Mouse (Mus musculus) thymus, postnatal 36 days (tissue): ENCODE measurements around the gene Ttc6.
A peak's percentile ranks its signal among the peaks of the same experiment; 100 is the strongest.

Experiments
- DNase-seq, 2 experiments: peaks; one replicate each; pipeline ENCODE4 v3.0.0; 2022; ENCODE audit warnings: mixed read lengths in 2 of 2

Ttc6 gene

DNA sequence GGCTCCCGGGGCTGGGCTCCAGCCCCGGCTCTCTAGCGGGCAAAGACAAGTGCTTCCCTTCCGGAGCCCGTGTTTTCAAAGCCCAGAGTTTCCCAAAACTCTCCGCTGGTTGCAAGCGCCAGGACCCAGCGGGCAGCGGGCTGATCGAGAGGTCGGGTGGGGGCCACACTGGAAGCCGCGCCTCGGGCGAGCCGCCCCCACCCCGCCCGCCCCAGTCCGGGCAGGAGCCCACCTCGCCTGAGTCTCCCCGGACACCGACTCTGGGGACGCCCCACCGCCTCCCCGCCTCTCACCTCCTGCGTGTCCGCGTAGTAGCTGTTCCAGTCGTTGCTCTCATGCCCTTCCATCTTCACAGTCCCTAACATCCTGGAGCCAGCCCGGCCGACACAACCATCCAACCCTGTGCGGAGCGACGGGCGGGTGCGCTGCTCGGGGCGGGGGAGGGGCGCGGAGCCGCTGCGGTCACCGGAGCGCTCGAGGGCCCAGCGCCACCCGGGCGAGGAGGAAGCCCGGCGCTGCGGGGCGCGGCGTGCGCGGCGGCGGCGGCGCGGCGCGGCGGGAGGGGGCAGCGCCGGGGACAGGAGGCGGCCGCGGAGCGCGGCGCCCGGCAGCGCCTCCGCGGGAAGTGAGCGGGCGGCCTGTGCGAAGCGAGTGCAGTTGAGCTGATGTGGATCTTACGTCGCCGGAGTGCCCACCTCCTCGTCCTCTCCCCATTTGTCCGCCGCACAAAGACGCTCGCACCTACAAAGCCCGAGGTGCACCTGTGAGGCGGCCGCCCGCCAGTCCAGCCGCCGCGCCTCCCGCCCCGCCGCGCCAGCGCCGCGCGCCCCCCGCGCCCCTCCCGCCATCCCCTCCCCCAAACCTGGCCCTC, 18.3 kb upstream of the Ttc6 start:
- DNase-seq: no peak

DNA sequence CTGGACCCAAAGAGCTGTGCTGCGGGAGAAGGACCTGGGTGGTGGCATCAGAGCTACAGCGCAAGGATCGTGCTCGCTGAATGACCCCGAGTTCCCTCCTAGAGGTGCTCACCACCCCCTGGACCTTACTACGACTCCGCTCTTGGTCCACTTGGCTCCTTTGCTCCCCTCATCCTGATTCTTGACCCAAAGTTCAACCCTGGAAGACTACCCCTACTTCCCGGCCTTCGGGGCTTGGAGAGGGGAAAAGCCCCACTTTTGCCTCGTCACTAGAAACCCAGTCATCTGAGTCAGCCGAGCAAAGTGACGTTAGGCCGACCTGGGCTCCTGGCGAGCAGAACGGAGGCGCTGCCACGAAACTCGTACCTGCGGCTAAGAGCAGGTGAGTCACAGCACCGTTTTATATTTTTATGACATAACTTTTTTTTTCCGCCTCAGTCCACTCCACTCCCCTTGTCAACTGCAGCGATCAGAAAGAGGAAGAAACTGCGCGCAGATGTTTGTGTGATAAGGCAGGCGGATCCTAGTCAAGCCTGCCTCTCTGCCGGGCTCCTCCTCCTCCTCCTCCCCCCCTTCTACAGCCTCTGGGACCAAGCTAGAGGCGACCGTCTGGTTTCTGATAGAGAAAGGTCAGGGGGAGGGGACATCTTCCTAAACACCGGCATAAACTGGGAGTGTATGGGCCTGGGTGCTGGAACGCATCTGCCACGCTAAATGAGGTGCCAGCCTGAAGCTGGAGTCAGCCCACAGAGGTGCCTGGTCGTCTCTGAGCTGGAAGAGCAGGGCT, 17.3 kb upstream of the Ttc6 start, which contains the start of gene Foxa1:
Foxa1 (minus strand) TSS at position 502 of the 787 bp plus-strand sequence.
- DNase-seq: no peak

DNA sequence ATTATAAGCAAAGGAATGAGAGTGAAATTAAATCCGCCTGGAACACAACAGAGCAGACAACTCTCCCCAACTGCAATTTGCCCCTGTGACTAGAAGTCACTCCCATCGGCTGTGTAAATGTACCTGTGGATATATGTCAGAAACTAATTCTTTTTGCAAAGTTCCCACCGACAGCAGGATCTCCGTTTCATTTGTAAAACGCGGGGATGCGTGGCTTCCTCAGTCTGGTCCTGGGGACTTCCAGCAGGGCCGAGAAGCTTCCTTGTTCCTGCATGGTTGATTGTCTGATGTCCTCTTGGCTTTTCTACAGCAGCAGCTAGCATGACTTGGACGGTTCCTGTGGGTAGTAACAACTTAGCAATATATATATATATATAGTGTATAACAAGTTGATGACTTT, 16.0 kb upstream of the Ttc6 start:
- no peak for DNase-seq

DNA sequence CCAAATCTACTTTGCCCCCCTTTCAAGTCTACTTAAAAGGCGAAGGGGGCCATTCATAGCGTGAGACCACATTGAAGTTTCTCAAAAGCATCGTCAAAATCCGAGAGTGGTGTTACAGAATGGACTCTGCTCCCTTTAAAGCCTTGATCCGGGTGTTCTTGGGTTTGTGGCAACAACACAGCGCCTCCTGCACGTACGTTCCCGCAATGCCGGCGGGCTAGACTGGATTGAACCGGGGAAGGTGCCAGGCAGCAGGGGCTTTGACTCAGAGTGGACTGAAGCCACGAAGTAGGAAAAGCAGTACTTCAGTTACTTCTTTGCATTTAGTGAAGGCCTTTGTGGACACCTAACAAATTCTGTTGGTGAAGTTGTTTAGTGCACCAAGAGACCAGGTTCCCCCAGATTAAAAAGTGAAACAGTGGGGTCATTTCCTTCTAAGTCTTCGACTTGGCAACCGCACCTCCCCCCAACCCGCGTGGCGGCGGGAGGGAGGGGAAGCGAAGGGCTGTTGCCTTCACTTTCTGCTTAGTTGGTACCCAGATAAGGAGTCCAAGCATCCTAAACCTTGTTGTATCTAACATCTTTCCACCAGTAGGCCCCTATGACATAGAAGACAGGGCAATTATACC, 15.4 kb upstream of the Ttc6 start:
- DNase-seq: no peak

DNA sequence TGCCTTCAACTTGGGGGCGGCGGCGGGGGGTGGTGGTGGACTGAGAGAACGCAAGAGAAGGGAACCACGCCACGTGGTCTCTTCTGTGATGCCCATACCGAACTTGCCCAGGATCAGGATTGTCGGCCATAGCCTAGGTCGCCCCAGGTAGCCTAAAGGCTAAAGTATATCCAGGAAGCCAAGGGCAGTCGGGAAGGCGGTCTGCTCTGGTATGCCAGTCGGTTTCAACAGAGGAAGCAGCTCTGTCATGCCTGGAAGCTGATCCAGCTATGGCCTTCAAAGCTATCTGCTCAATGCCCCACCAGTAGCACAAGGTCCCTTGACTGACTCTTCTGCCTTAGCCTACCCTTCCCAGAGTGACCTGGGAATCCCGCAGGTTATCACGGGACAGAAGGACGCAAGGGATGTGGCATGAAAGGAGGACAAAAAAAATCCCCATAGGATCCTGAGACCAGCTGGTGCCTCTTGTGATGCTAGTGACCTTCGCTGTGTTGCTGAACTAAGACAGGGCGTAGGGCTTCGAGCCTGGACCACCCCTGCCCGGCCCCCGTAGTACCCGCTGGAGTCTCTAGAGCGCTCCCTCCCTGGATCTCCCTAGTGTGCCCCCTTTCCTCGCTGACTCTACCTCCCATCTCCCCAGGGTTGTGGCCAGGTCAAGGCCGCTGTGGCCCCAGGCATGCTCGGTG, 14.8 kb upstream of the Ttc6 start:
- DNase-seq: no peak

DNA sequence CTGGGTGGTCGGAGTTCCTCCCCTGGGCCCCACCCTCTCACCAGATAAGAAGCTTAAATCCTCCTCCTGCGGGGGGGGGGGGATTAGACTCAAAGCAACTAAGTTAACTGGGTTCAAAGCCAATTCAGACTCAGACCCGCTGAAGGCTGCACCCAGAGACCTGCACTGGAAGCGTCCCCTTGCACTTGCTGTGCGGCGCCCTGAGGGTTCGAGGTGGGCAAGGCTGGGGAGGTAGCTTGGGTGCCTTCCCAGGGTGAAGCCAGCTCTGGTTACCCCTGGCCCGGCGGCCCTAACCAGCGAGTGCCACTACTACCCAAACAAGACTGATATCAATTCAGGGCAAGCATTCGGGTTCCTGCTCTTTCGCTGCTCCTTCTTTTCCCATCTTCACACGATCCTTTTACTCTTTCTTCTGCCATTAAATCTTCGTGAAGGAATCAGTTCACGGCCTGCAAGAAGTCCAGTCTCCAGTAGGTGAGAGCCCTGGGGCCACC, 14.2 kb upstream of the Ttc6 start:
- DNase-seq: no peak

DNA sequence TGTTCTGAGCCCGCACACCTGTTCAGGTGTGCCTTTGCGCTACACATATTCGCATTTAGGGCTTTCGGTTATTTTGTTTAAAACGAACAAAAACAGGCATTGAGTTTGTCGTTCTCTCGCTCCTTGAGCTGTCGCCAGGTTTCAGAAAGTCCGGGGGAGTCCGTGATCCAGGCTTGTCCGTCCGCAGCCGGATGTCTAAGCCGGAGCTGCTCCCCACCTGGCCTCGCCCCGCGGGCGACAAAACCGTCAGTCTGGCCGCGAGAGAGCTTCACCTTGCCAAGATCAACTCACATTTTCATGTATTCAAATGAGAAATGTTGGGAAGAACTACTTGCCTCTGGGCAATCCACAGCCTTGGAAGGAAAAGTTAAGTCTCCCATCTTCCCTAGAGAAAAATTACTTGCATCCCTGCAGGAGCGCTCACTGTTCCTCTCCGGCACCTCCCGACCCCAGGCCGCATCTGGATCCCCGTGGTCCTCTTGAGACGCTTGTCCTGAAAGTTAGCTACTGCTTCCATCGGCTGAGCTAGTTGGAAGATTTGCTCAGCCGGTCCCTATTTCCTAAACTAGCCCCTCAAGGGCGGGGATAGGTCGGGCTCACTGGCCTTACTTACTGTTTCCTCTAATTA, 13.6 kb upstream of the Ttc6 start:
- DNase-seq: no peak

DNA sequence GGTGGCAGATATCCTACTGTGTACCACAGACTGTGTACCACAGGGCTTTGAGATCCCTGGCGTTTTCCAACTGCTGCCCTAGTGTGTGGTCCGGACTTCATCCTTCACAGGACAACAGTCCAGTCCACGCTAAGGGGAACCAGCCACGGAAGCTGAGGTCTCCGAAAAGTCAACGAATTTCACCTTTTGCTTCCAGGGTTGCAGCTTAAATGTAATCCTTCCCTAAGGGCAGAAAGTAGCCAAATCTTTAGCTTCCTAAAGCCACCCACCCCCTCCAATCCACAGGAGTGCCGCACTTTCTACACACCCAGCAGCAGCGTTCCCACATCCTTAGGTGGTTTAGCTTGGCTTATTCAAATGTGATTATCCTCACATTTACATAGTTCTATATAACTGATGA, 13.0 kb upstream of the Ttc6 start:
- no peak for DNase-seq

DNA sequence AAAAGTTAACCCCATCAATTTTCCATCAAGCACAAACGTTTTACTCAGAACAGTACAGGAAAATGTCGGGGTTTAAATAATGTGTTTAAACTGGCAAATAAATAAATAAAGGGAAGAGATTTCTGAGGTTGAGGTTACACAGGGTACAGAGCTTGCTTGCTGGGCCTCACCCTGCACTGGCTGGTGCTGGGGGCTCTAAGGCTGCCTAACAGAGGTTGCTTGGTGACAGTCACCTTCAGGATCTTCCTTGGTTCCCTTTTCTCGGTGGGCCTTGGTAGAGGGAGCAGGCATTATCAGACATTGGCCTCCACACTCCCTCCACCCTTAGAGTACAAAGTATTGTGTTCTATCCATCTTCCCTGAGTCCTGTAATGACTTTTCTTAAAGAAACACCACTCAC, 11.6 kb upstream of the Ttc6 start:
- no peak for DNase-seq

DNA sequence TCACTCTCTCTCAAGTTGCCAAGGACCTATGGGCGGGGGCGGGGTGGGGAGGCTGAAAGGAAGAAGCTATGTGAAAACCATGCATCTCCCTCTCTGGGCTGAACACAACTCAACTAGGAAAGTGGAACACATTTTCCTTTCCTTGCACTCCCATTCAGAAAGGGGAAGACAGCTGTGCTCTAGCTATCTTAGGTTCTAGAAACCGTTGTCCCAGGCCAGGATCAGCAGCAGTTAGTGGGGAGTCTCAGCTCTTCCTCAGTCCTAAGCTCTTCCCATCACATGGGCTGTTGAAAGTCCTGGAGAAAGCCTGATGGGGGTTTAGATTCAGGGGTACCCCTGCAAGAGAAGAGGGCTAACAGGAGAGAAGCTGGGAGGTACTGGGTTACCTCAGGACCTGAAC, 9.8 kb upstream of the Ttc6 start:
- DNase-seq: no peak

DNA sequence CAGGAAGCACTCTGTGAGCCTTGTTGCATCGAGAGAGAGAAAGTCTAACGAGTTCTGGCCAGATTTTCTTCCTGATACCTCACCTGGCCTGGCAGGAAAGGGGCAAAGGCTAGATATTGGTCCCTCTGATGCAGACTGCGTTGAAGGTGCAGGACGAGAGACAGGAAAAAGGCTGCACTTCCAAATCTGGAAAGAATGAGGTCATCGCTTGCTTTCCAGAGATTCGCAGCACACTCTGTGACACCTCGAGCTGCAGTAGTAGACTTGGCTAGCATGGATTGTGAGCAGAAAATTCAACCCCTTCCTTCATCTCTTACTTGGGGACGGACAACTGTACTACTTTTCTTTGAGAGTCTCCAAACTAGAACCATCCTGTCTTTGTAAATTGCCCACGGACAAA, 7.9 kb downstream of the Ttc6 start:
- no peak for DNase-seq

DNA sequence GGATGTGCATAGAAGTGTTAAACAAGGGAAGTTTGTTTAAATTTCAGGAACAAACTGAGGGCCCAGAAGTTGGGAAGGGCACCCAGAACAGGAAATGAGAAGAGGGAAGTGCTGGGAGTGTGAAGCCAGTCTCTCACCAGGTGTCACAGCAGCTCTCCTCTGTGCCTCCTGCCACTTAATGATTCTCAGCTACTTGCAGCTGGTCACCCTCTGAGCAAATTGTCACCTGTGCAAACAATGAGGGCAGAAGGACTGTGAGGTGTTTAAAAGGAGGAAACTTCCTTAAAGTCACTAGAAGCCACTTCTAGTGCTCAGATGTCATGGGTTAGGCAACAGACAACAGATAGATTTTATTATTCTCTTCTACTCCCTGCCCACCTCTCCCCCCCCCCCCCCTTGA, 8.5 kb downstream of the Ttc6 start:
- DNase-seq: no peak

DNA sequence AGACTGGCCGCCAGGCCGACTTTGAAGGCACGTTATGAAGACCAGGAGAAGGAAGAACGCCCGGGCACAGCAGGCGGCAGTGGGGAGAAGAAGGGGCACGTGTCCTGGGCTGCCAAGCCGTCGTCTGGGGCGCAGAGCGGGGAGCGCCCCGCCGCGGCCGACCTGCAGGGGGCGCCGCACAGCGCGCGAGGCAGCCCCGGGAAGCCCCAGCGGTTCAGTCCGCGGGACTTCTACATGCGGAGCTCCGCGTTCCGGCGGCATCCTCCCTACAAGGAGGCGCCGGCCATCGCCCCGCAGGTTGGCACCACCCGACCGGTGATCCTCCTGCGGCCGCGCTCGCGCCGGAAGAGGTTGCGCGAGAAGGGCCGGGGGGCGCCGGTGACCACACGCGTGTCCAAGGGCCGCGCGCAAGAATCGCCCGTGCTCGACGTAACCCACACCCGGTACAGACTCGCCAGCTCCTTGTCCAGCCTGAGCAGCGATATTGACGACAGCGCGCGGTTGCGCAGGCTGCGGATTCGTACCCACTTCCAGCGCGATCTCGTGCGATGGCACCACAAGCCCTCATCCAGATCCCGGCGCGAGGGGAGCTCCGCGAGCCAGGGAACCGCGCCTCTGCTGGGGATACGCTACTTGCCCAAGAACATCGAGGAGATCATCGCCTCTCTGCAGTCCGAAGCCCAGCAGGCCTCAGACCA, 12.2 kb downstream of the Ttc6 start:
- peak in 1 of 2 experiments; percentile 3 for DNase-seq

DNA sequence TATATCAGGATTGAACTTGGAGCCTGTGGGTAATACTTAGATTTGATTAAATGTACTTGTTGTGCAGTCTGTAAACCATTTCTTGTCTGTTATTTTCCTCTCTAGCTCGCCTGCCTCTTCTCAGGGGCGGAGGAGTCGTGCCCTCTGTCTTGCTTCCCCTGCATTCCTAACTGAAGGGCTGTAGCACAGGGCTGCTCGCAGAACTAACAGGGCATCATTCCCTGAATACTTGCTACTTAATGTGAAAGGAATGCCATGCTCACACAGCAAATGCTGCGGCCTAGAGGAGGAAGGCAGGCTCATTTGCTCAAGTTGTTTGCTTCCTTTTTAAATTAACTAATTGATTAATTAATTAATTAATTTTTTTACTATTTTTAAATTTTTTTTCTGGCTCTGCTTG, 43.7 kb downstream of the Ttc6 start:
- no peak for DNase-seq

DNA sequence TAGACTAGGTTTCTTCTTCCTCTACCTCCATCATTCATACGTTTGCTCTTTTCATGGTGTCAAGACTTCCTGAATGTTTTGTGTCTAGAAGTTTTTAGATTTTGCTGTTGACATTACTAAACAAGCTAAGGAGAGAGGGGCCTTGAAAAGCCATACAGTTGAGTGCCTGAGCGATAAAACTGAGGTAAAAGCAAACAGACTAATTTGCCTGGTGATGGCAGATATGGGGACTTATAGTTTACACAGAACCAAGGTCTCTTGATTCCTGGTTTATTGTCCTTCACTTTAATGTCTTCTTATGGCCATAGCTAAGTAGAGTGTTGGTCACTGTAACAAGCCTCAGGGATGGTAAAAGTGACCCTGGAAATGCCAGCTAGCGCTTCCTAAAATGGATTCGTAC, 51.2 kb downstream of the Ttc6 start:
- no peak for DNase-seq

DNA sequence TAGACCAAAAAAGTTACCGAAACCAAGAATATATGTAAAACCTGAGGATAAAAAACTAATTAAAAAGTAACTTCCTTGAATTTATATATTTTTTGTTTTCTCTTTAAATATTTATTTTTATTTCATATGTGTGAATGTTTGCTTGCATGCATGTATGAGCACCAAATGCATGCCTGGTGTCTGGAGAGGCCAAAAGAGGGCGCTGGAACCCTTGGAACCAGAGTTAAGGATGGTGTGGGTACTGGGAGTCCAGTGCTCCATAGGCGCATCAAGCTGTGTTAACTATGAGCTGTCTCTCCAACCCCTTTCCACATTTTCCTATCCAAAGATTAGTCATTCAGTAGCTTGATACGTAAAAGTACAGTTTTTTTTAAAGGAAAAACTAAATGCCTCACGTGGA, 58.1 kb downstream of the Ttc6 start:
- DNase-seq: no peak

DNA sequence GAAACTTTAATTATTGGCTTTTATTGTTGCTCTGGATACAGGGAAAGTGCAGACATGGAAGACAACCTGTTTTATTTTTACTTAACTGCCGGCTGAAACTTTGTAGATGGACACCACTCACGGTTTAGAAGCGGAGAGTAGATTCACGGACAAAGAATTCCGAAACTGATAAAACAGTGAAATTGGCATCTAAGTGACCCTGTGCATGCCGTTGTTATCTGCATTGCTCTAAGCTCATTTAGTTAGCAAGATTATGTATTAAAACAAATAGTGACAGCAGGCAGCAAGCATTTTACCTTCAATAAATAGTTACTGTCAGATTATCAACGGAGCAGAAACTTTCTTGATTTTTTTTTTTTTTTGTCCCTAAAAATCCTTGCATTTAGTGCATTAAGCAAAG, 59.4 kb downstream of the Ttc6 start:
- no peak for DNase-seq

DNA sequence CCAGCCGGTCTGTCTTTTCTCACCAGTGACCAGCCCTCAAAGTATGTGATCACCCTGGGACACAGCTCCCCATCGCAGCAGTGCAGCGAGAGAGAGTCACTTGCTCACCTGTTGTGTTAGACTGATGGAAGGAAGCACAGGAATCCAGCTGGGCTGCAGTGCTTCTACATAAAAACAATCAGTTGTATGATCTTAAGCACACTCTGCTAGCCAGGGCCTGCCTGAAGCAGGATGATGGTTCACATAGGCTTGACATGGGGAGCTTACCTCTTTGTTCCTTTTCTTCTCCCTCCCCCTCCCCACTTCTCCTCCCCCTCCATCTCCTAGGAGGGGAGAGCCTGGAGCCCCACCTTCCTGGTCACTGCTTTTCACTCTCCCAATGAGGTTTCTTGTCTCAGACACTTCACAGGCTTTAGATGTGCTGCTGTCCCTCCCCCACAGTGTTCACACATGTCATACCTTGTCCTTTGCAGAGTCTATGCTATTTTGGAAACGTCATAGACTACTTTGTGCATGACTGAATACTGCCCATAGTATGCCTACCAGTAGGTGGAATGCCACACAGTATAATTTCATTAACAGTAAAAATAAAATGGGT, 60.2 kb downstream of the Ttc6 start:
- no peak for DNase-seq

DNA sequence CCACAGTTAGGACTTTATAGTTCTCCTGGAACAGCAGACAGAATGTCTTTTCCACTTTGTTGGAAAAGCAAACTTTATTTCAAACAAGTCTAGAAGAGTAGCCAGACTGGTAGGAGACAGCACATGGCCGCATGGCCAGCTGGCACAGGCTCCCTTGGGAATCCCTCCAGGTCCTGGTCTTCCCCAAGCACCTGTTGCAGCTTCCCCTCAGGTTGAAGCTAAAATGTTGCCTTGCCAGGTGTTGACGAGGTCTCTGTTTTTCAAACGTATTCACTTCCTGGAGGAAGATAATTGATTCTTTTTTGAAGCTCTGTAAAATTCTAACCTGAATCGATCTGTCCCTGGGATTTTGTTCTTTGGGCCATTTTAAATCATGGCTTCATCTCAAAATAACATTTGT, 86.1 kb downstream of the Ttc6 start:
- no peak for DNase-seq

DNA sequence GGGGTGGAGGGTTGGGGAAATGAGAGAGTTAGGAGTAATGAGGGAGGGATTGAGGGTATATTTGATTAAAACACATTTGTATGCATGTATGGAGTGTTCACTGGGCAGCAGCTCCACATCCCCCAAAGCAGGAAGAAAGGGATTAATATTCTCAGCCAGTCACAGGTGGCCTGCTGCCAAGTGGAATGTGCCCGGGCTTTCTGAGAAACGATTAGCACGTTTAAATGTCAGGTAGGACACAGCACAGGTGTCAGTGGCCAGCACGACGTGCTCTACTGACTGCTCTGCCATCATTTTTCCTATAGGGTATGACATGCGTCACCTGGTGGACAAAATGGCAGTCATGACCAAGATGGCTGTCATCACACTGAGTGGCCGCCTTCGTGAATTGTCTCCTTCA, 86.8 kb downstream of the Ttc6 start:
- no peak for DNase-seq

DNA sequence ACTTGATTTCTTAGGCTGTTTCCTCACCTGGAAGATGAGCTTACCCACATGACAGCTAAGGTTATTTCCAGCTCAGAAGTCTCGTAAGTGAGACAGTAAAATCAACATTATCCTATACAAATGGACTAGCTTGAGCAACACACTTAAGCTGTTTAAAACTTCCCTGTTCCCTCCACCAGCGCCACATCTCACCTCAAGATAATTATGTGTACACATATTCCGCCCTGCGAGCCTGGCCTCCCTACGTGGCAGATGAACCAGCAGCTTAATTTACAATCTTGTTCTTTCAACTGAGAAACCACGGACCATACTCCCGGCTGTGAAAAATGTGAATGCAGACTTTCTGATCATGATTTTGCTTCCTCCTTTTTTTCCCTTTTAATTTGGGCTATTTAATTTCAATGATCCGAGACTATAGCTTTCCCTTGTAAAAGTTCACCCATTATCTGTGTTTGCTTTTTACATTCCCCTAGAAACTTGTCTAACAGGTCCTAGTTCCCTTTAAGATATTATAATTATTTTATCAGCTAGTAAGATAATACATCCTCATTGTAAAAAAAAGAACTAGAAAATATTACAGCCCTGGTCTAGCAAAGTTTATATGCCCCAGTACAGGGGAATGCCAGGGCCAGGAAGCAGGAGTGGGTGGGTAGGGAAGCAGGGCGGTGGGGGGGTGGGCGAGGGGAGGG, 99.2 kb downstream of the Ttc6 start:
- no peak for DNase-seq
